Mouse (Mus musculus): ENCODE measurements around the gene Pmpcb. TPM values are rescaled to one million over a fixed set of nuclear protein-coding genes. Genes with fewer than 3 reads are reported as not detected.

Gene Pmpcb
- 1,065 TPM for polyA plus RNA-seq (2014; fragmentation: Illumina TruSeq; extraction: RNeasy Lipid Tissue Mini Kit (QIAGEN cat#74804); ENCODE audit: low read depth, low replicate concordance)

GRCm38 (mm10) chr5:21736956-21737585, at the start of gene Pmpcb:
Gene Pmpcb, plus strand, starts transcription at chr5:21737141.

DNA sequence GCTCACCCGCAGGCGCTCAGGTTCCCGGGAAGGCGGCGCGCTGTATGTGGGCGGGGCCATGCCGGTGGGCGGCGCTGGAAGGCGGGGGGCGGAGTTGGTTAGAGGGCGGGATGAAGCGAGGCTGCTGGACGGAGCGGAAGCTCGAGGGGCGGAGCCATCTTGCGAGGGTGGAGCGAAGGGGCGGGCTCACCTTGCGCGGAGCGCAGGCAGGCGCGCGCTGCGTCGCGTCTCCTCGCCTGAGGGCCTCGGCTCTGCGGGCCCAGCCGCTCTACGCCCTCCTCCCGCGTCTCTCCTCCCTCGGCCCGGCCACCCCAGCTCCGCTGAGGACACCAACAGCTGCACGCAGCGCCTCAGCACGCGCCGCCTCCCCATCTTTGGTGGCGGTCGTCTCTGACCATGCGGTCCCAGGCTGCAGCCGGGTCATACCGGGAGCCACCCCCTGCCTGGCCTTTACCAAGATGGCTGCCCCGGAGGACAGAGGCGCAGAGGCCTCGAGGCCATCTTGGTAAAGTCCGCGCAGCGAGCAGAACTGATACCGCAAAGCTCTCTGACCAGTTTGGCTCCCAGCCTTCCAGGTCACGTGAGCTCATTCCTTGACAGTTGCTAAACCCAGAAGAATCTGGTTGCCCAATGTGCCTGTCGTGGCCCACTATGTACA, 35.5 kb upstream of the Pmpcb start, which contains the start of gene Napepld:
Gene Napepld (minus strand): TSS at position 46 of the 658 bp plus-strand sequence.

DNA sequence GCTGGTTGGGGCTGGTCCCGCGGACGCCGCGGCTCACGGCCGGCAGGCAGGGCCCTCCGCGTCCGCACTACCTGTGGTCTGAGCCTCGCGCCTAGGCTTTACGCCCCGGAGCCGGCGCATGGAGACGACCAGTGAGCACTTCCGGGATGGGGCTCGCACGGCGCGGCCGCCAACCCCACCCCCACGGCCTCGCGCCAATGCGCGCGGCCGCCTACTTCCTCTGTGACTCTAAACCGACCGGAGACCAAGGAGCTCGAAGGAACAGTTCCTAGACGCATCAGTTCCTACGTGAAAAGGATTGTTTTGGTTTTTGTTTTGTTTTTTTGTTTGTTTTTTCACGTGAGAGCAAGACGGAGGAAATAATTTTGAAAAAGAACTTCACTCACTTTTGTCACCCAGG, 48.1 kb downstream of the Pmpcb start, which contains the start of the genes Dnajc2 and Psmc2:
Gene Dnajc2 (minus strand): TSS at position 199 of the 400 bp plus-strand sequence.
Gene Psmc2 (plus strand): TSS at position 231 of the 400 bp plus-strand sequence.

Other genes starting within 250 kb of the Pmpcb start
- gene Lrrc17, start 193.6 kb upstream of the Pmpcb start, polyA plus RNA-seq (2014; fragmentation: Illumina TruSeq; extraction: RNeasy Lipid Tissue Mini Kit (QIAGEN cat#74804); ENCODE audit: low read depth, low replicate concordance) = 3.0 TPM
- gene Fbxl13, start 91.5 kb upstream of the Pmpcb start, polyA plus RNA-seq (2014; fragmentation: Illumina TruSeq; extraction: RNeasy Lipid Tissue Mini Kit (QIAGEN cat#74804); ENCODE audit: low read depth, low replicate concordance) = not detected
- gene Armc10, start 91.3 kb upstream of the Pmpcb start, polyA plus RNA-seq (2014; fragmentation: Illumina TruSeq; extraction: RNeasy Lipid Tissue Mini Kit (QIAGEN cat#74804); ENCODE audit: low read depth, low replicate concordance) = 54.8 TPM
- gene Napepld, start 35.7 kb upstream of the Pmpcb start, polyA plus RNA-seq (2014; fragmentation: Illumina TruSeq; extraction: RNeasy Lipid Tissue Mini Kit (QIAGEN cat#74804); ENCODE audit: low read depth, low replicate concordance) = 168 TPM
- gene Dnajc2, start 48.1 kb downstream of the Pmpcb start, polyA plus RNA-seq (2014; fragmentation: Illumina TruSeq; extraction: RNeasy Lipid Tissue Mini Kit (QIAGEN cat#74804); ENCODE audit: low read depth, low replicate concordance) = 96.2 TPM
- gene Psmc2, start 48.1 kb downstream of the Pmpcb start, polyA plus RNA-seq (2014; fragmentation: Illumina TruSeq; extraction: RNeasy Lipid Tissue Mini Kit (QIAGEN cat#74804); ENCODE audit: low read depth, low replicate concordance) = 115 TPM
- not detected for gene Slc26a5, start 128.5 kb downstream of the Pmpcb start, polyA plus RNA-seq (2014; fragmentation: Illumina TruSeq; extraction: RNeasy Lipid Tissue Mini Kit (QIAGEN cat#74804); ENCODE audit: low read depth, low replicate concordance)

Data from adrenal gland, adult 10 weeks (tissue).